Mouse (Mus musculus) CH12.LX (cell line): ENCODE measurements around the gene Slc32a1. TPM values are rescaled to one million over a fixed set of nuclear protein-coding genes. Genes with fewer than 3 reads are reported as not detected.

ENCODE experiments used
- DNase-seq: peaks from one replicate; pipeline ENCODE4 v3.0.0-alpha.2; 2013; ENCODE audit errors: extremely low read depth
- H3K27ac ChIP-seq: 2 replicates; pipeline ENCODE4 v1.5.1; 2012; ENCODE audit warnings: low read depth, mild to moderate bottlenecking, control low read depth, moderate library complexity; ENCODE audit not compliant: insufficient read depth
- H3K27me3 ChIP-seq: replicated peaks from 2 replicates; pipeline ENCODE3; 2012; ENCODE audit warnings: inconsistent platforms
- H3K36me3 ChIP-seq, 2 experiments: replicated peaks in 1 of 2; 2 replicates each; pipeline versions ENCODE3 to v1.6.1; 2012; ENCODE audit warnings: inconsistent platforms in 1 of 2, low read length in 1 of 2, mild to moderate bottlenecking in 1 of 2, mixed read lengths in 1 of 2, moderate library complexity in 1 of 2; ENCODE audit not compliant: control insufficient read depth in 1 of 2, insufficient read depth in 1 of 2
- H3K4me1 ChIP-seq, 2 experiments: 2 replicates each; pipeline ENCODE4 v1.6.1; 2012; ENCODE audit warnings: inconsistent platforms in 1 of 2, moderate library complexity in 1 of 2; ENCODE audit not compliant: insufficient read depth in 2 of 2, control insufficient read depth in 1 of 2
- H3K4me2 ChIP-seq: 2 replicates; pipeline ENCODE4 v1.6.1; 2012; ENCODE audit warnings: low read depth, mild to moderate bottlenecking, control low read depth; ENCODE audit not compliant: poor library complexity, insufficient read depth, severe bottlenecking
- H3K4me3 ChIP-seq, 3 experiments: fragments of 150-350 bp in 1 of 3; sonication (generic) in 1 of 3; replicated peaks in 1 of 3; 2 replicates each; pipeline versions ENCODE3 to v1.5.1; 2011 to 2012; ENCODE audit warnings: low read depth in 2 of 3, low read length in 2 of 3, mild to moderate bottlenecking in 2 of 3, moderate library complexity in 2 of 3, control low read depth in 1 of 3, improper control_type of control experiment in 1 of 3, inconsistent platforms in 1 of 3, mixed read lengths in 1 of 3; ENCODE audit not compliant: poor library complexity in 1 of 3
- H3K79me2 ChIP-seq: replicated peaks from 2 replicates; pipeline ENCODE4 v1.6.1; 2012; ENCODE audit warnings: mild to moderate bottlenecking, moderate library complexity; ENCODE audit not compliant: control insufficient read depth, poor library complexity, insufficient read depth, severe bottlenecking; ENCODE audit errors: extremely low read depth
- H3K9ac ChIP-seq: 2 replicates; pipeline ENCODE4 v1.6.1; 2012; ENCODE audit warnings: low read depth, mild to moderate bottlenecking, control low read depth, moderate library complexity; ENCODE audit not compliant: insufficient read depth
- H3K9me3 ChIP-seq: replicated peaks from 2 replicates; pipeline ENCODE3; 2012; ENCODE audit warnings: low read length, inconsistent platforms, mixed read lengths
- E2F4 ChIP-seq: IDR thresholded peaks from 2 replicates; pipeline ENCODE4 v1.6.1; 2011; ENCODE audit warnings: low read depth, low read length, improper control_type of control experiment; ENCODE audit not compliant: insufficient replicate concordance
- GABPA ChIP-seq: IDR thresholded peaks from 2 replicates; pipeline ENCODE4 v1.6.1; 2012; ENCODE audit warnings: low read depth, low read length, improper control_type of control experiment, inconsistent platforms; ENCODE audit not compliant: insufficient replicate concordance
- JUND ChIP-seq: conservative IDR thresholded peaks from 2 replicates; pipeline ENCODE4 v1.6.1; 2011; ENCODE audit warnings: low read depth, low read length, improper control_type of control experiment
- MAZ ChIP-seq: IDR thresholded peaks from 2 replicates; pipeline ENCODE4 v1.6.1; 2012; ENCODE audit warnings: low read depth, mild to moderate bottlenecking, inconsistent platforms, low read length, improper control_type of control experiment, moderate library complexity
- MXI1 ChIP-seq: IDR thresholded peaks from 2 replicates; pipeline ENCODE4 v1.6.1; 2011; ENCODE audit warnings: mild to moderate bottlenecking, low read depth, low read length, improper control_type of control experiment
- MYC ChIP-seq: IDR thresholded peaks from 2 replicates; pipeline ENCODE4 v1.6.1; 2011; ENCODE audit warnings: low read depth, mild to moderate bottlenecking, improper control_type of control experiment, low read length
- NELFE ChIP-seq: IDR thresholded peaks from 2 replicates; pipeline ENCODE4 v1.6.1; 2011; ENCODE audit warnings: low read depth, low read length, improper control_type of control experiment
- NRF1 ChIP-seq: IDR thresholded peaks from 2 replicates; pipeline ENCODE4 v1.6.1; 2014; ENCODE audit warnings: low read depth, mild to moderate bottlenecking, inconsistent platforms, low read length, improper control_type of control experiment, moderate library complexity
- PAX5 ChIP-seq: IDR thresholded peaks from 2 replicates; pipeline ENCODE4 v1.6.1; 2012; ENCODE audit warnings: low read length, inconsistent platforms, mixed read lengths
- POLR2A ChIP-seq: IDR thresholded peaks from 2 replicates; pipeline ENCODE4 v1.6.1; 2011; ENCODE audit warnings: low read depth, mild to moderate bottlenecking, improper control_type of control experiment, low read length
- POLR2AphosphoS2 ChIP-seq: IDR thresholded peaks from 2 replicates; pipeline ENCODE4 v1.6.1; 2011; ENCODE audit warnings: low read depth, low read length, improper control_type of control experiment
- RAD21 ChIP-seq: IDR thresholded peaks from 2 replicates; pipeline ENCODE4 v1.6.1; 2011; ENCODE audit warnings: low read depth, mild to moderate bottlenecking, low read length, improper control_type of control experiment, moderate library complexity
- SMC3 ChIP-seq: IDR thresholded peaks from 2 replicates; pipeline ENCODE4 v1.6.1; 2011; ENCODE audit warnings: low read depth, low read length, improper control_type of control experiment
- TCF12 ChIP-seq: IDR thresholded peaks from 2 replicates; pipeline ENCODE4 v1.6.1; 2014; ENCODE audit warnings: low read depth, mild to moderate bottlenecking, inconsistent platforms, low read length, improper control_type of control experiment
- UBTF ChIP-seq: IDR thresholded peaks from 2 replicates; pipeline ENCODE4 v1.6.1; 2012; ENCODE audit warnings: low read depth, mild to moderate bottlenecking, inconsistent platforms, low read length, improper control_type of control experiment, moderate library complexity
- USF1 ChIP-seq: IDR thresholded peaks from 2 replicates; pipeline ENCODE4 v1.6.1; 2014; ENCODE audit warnings: low read depth, mild to moderate bottlenecking, inconsistent platforms, low read length, improper control_type of control experiment
- USF2 ChIP-seq: conservative IDR thresholded peaks from 2 replicates; pipeline ENCODE4 v1.6.1; 2011; ENCODE audit warnings: low read depth, low read length, improper control_type of control experiment
- ZC3H11A ChIP-seq: IDR thresholded peaks from 2 replicates; pipeline ENCODE4 v1.6.1; 2012; ENCODE audit warnings: low read depth, mild to moderate bottlenecking, inconsistent platforms, low read length, improper control_type of control experiment
- dilution Hi-C: fragments of 300-500 bp; cut with MboI; formaldehyde crosslinking; loops from 2 replicates; pipeline ENCODE4 v1.14.3; 2020; ENCODE audit warnings: low sequenced_read_pairs; ENCODE audit not compliant: extremely low pct_unique_long_range_greater_than_20kb, extremely low pct_ligation_motif_present
- in situ Hi-C: fragments of 300-500 bp; cut with MboI; formaldehyde crosslinking; loops from 3 replicates; pipeline ENCODE4 v1.14.3; 2019; ENCODE audit warnings: low sequenced_read_pairs, low pct_ligation_motif_present, low pct_unique_long_range_greater_than_20kb, mixed read lengths
- polyA plus RNA-seq: library from polyadenylated mRNA; unstranded; fragments of >175 nt; gene quantifications from 2 replicates; pipeline ENCODE4 v1.2.1, GENCODE M21; 2012; ENCODE audit warnings: low read depth; ENCODE audit not compliant: insufficient read length
- total RNA-seq, 2 experiments: library from RNA; depleted of rRNA; stranded (reverse); fragments of 300-350 nt in 1 of 2; fragments of >200 nt in 1 of 2; gene quantifications; 2 replicates each; pipeline ENCODE4 v1.2.3; 2012 to 2014

Gene Slc32a1
- total and polyA plus RNA-seq, 3 experiments, result not detected

DNA sequence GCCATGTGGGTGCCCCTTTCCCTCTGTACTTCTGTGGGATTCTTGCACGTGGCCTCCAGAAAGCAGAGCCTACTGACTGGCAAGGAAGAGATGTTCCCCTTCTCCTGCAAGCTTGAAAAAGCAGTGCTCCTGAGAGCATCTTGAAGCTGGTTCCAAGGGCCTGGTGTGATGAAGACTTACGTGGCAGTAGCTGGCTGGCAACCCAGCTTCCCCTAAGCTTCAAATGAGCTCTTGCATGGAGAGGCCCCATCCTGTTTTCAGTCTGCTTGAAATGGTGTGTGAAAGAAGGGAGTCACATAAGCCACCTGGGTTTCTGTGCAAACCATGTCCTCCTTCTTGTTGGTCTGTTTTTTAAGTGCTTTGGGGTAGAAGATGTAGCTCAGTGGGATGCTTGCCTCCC lies 32.0 kb downstream of the Slc32a1 start:
- H3K9me3 ChIP-seq, result peaks cover 8% of the 10 kb centered on the region
- H3K9ac ChIP-seq, result no peak overlapping the region
- in situ Hi-C loops, result loop anchor here (25.0 kb wide), 2 partner anchors 220 to 280 kb away; no protein-coding TSS in a partner anchor
- peaks cover 36 to 66% of the 10 kb centered on the region in 2 experiments for H3K36me3 ChIP-seq
- H3K4me3 ChIP-seq, result no peak overlapping the region
- H3K4me1 ChIP-seq, result peaks cover 0 to 8% of the 10 kb centered on the region in 2 experiments; a peak in 2 of 4 replicates
- H3K4me2 ChIP-seq, result no peak overlapping the region
- H3K79me2 ChIP-seq, result no peaks in the 10 kb centered on the region
- H3K27ac ChIP-seq, result no peak overlapping the region
- dilution Hi-C loops, result no loop called here
- DNase-seq, result no peak
- no peak for TF ChIP-seq PAX5
- no peak for TF ChIP-seq RAD21
- no peak for TF ChIP-seq ZC3H11A
- H3K27me3 ChIP-seq, result no peaks in the 10 kb centered on the region

DNA sequence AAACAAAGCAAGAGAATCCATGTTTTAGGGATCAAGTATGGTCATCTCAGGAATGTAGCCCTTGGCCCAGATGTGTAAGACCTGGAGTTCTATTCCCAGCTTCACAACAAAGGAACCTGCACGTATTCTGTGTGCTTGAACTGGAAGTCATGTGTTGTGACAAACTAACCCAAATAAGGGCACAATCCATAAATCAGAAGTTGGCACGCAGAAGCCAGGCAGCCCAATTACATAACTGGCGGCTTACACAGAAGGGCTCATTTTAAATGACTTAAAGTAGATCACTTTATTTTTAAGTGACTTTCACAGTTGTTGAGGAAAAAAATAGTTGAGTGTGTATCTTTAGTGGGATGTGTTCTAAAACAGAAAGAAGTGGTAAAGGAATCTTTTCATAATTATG lies 33.2 kb downstream of the Slc32a1 start:
- in situ Hi-C loops, result loop anchor here (25.0 kb wide), 2 partner anchors 219 to 281 kb away; no protein-coding TSS in a partner anchor
- Histone ChIP-seq H3K36me3 (peaks cover 27 to 54% of the 10 kb centered on the region in 2 experiments), H3K4me1 (peaks cover 0 to 8% of the 10 kb centered on the region in 2 experiments; a peak in 2 of 4 replicates), H3K4me2 (no peak overlapping the region), H3K9ac (no peak overlapping the region), H3K27ac (no peak overlapping the region), H3K27me3 (no peaks in the 10 kb centered on the region), H3K79me2 (no peaks in the 10 kb centered on the region), H3K9me3 (peaks cover 8% of the 10 kb centered on the region), H3K4me3 (no peak overlapping the region)
- dilution Hi-C loops, result no loop called here
- no peak for TF ChIP-seq E2F4
- no peak for TF ChIP-seq TCF12
- no peak for TF ChIP-seq MXI1
- TF ChIP-seq POLR2AphosphoS2, result no peak
- TF ChIP-seq JUND, result no peak
- TF ChIP-seq UBTF, result no peak
- no peak for DNase-seq

DNA sequence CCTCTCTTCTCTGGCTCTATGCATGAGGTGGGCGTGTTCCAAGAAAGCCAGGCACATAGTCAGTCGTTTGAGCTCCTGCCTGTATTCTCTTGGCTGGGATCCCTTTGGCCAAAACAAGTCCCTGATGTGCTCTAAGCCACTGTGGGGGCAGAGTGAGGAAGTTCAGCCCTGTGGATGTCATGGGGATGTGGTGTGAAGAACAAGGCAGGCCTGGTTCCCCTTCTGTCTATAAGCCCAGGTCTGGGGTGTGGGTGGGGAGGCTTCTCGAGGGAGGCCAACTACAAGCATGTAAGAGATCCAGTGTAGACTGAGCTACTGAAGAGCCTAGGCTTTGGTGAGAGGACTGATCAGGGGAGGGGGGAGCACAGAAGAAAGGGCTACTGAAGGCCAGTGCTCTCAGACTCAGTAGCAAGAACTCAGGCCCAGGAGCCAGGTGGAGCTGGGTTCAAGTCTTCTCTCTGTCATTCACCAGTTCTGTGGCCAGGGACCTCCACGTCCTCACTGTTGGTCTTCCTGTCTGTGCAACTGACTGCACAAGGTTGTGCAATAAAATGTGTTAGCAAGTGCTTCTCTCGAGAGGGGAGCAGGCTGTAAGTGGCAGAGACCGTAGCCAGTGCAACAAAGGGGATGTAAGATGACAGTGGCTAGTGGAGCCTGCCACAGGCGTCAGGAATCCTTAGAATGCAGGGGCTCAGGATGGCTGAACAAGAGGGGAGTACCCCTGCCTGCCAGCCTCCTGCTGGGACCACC lies 40.8 kb downstream of the Slc32a1 start:
- H3K4me2 ChIP-seq, result no peak overlapping the region
- no peak overlapping the region for H3K9ac ChIP-seq
- dilution Hi-C loops (no loop called here), in situ Hi-C loops (no loop called here)
- H3K27ac ChIP-seq, result no peak overlapping the region
- peaks cover 3% of the 10 kb centered on the region for H3K9me3 ChIP-seq
- H3K79me2 ChIP-seq, result no peaks in the 10 kb centered on the region
- H3K4me3 ChIP-seq, result no peak overlapping the region
- DNase-seq, result no peak
- peaks cover 0 to 3% of the 10 kb centered on the region in 2 experiments; a peak in 1 of 4 replicates for H3K4me1 ChIP-seq
- no peaks in the 10 kb centered on the region for H3K36me3 ChIP-seq
- no peak for TF ChIP-seq POLR2A
- TF ChIP-seq MYC, result no peak
- TF ChIP-seq PAX5, result no peak
- no peak for TF ChIP-seq TCF12
- TF ChIP-seq ZC3H11A, result no peak
- TF ChIP-seq NRF1, result no peak
- no peak for TF ChIP-seq POLR2AphosphoS2
- no peak for TF ChIP-seq USF2
- TF ChIP-seq NELFE, result no peak
- no peak for TF ChIP-seq GABPA
- no peak for TF ChIP-seq USF1
- TF ChIP-seq SMC3, result no peak
- TF ChIP-seq UBTF, result no peak
- TF ChIP-seq MAZ, result no peak
- H3K27me3 ChIP-seq, result no peaks in the 10 kb centered on the region
